Mouse (Mus musculus): ENCODE data around the gene Ccdc51.

GRCm38 (mm10) chr9:109080516-109080915, 1.8 kb upstream of the Ccdc51 start:
- TF ChIP-seq POLR2A (IDR thresholded peaks at IDR 0.05; ENCODE audit: insufficient read depth, low read depth, low read length) (no peak), CTCF (IDR thresholded peaks at IDR 0.05; ENCODE audit: insufficient read depth, low read depth, low read length) (no peak)

All from olfactory bulb, adult 2 months (tissue).